Mouse (Mus musculus) midbrain, embryonic 16.5 days (tissue): ENCODE measurements at regions not wholly inside any gene's neighbourhood (a gene's known extent, or its start where the extent isn't known, plus 50 kb on each side); places are given as distances from the start of the nearest gene placed in this dataset.

Experiments used
- ATAC-seq: fragments of 200-750 bp; cut with Nextera tagmentation; 2 replicates; pipeline ENCODE4 v1.8.0; 2017; ENCODE audit warnings: moderate TSS enrichment
- H3K27ac ChIP-seq: fragments of 300-500 bp; sonication (generic); 2 replicates; pipeline ENCODE4 v1.5.1; 2014; ENCODE audit warnings: mild to moderate bottlenecking, low read length, mixed read lengths
- H3K27me3 ChIP-seq: fragments of 300-500 bp; sonication (generic); 2 replicates; pipeline ENCODE4 v1.6.1; 2014; ENCODE audit warnings: low read depth, low read length, mixed read lengths; ENCODE audit not compliant: control insufficient read depth, insufficient read depth
- H3K36me3 ChIP-seq: fragments of 300-500 bp; sonication (generic); 2 replicates; pipeline ENCODE4 v1.6.1; 2014; ENCODE audit warnings: mild to moderate bottlenecking, low read length, moderate library complexity, mixed read lengths; ENCODE audit not compliant: control insufficient read depth, insufficient read depth
- H3K4me1 ChIP-seq: fragments of 300-500 bp; sonication (generic); 2 replicates; pipeline ENCODE4 v1.6.1; 2014; ENCODE audit warnings: mild to moderate bottlenecking, low read length, mixed read lengths; ENCODE audit not compliant: control insufficient read depth, insufficient read depth
- H3K4me2 ChIP-seq: fragments of 300-500 bp; sonication (generic); 2 replicates; pipeline ENCODE4 v1.6.1; 2014; ENCODE audit warnings: mild to moderate bottlenecking, low read length, mixed read lengths
- H3K4me3 ChIP-seq: fragments of 300-500 bp; sonication (generic); 2 replicates; pipeline ENCODE4 v1.5.1; 2014; ENCODE audit warnings: low read depth, mild to moderate bottlenecking, low read length, moderate library complexity, mixed read lengths
- H3K9ac ChIP-seq: fragments of 300-500 bp; sonication (generic); 2 replicates; pipeline ENCODE4 v1.6.1; 2014; ENCODE audit warnings: low read depth, low read length, mixed read lengths
- H3K9me3 ChIP-seq: fragments of 300-500 bp; sonication (generic); replicated peaks from 2 replicates; pipeline ENCODE4 v1.6.1; 2014; ENCODE audit warnings: mild to moderate bottlenecking, low read length, mixed read lengths; ENCODE audit not compliant: control insufficient read depth, poor library complexity, severe bottlenecking
- WGBS: fragments of 180-500 bp; shearing (Covaris S2); extraction: QIAGEN DNeasy Blood & Tissue Kit; methylation state at CpG from one replicate; pipeline ENCODE4 v1.1.7; 2014; 5-methylcytosine and 5-hydroxymethylcytosine counted together

GRCm38 (mm10) chr15:68414047-68414446 is 1913.3 kb upstream of the Lrrc6 start:
- no peak overlapping the region for H3K4me3 ChIP-seq
- no peaks in the 10 kb centered on the region for H3K27me3 ChIP-seq
- ATAC-seq, result no peak
- H3K9me3 ChIP-seq, result no peaks in the 10 kb centered on the region
- no peak overlapping the region for H3K9ac ChIP-seq
- H3K27ac ChIP-seq, result no peak overlapping the region
- no peaks in the 10 kb centered on the region for H3K4me1 ChIP-seq
- WGBS, result 66% methylated on average over 4 of the region's 4 CpGs
- H3K36me3 ChIP-seq, result no peaks in the 10 kb centered on the region
- no peak overlapping the region for H3K4me2 ChIP-seq

- WGBS, result 95% methylated on average over 2 of the region's 2 CpGs
- no peak overlapping the region for H3K9ac ChIP-seq
- H3K4me2 ChIP-seq, result no peak overlapping the region
- no peaks in the 10 kb centered on the region for H3K36me3 ChIP-seq
- ATAC-seq, result no peak
- no peak overlapping the region for H3K4me3 ChIP-seq
- no peak overlapping the region for H3K27ac ChIP-seq
- no peaks in the 10 kb centered on the region for H3K4me1 ChIP-seq
- no peaks in the 10 kb centered on the region for H3K27me3 ChIP-seq
- no peaks in the 10 kb centered on the region for H3K9me3 ChIP-seq
Observed at GRCm38 (mm10) chr15:68412697-68413096, 1912.0 kb upstream of the Lrrc6 start.

GRCm38 (mm10) chr15:68412156-68412555 is 1911.4 kb upstream of the Lrrc6 start:
- H3K4me1 ChIP-seq, result no peaks in the 10 kb centered on the region

GRCm38 (mm10) chr15:68403554-68404070 is 1902.9 kb upstream of the Lrrc6 start:
- H3K27ac ChIP-seq, result no peak overlapping the region
- no peak for ATAC-seq
- no peak overlapping the region for H3K4me2 ChIP-seq
- WGBS, result 93% methylated on average over 3 of the region's 3 CpGs
- H3K9me3 ChIP-seq, result no peaks in the 10 kb centered on the region
- no peak overlapping the region for H3K4me3 ChIP-seq
- no peaks in the 10 kb centered on the region for H3K4me1 ChIP-seq
- H3K9ac ChIP-seq, result no peak overlapping the region
- no peaks in the 10 kb centered on the region for H3K27me3 ChIP-seq
- H3K36me3 ChIP-seq, result no peaks in the 10 kb centered on the region

More at GRCm38 (mm10) chr15:68412156-68412555, 1911.4 kb upstream of the Lrrc6 start:
- ATAC-seq, result no peak
- no peaks in the 10 kb centered on the region for H3K9me3 ChIP-seq
- 90% methylated on average over 3 of the region's 3 CpGs for WGBS
- no peaks in the 10 kb centered on the region for H3K36me3 ChIP-seq
- H3K27ac ChIP-seq, result no peak overlapping the region
- H3K27me3 ChIP-seq, result no peaks in the 10 kb centered on the region
- H3K9ac ChIP-seq, result no peak overlapping the region
- H3K4me2 ChIP-seq, result no peak overlapping the region
- no peak overlapping the region for H3K4me3 ChIP-seq

- H3K27me3 ChIP-seq, result no peaks in the 10 kb centered on the region
- H3K27ac ChIP-seq, result no peak overlapping the region
- WGBS, result 67% methylated on average over 1 of the region's 1 CpGs
- H3K36me3 ChIP-seq, result no peaks in the 10 kb centered on the region
- H3K4me1 ChIP-seq, result no peaks in the 10 kb centered on the region
- no peaks in the 10 kb centered on the region for H3K9me3 ChIP-seq
- H3K4me2 ChIP-seq, result no peak overlapping the region
- no peak for ATAC-seq
- no peak overlapping the region for H3K4me3 ChIP-seq
- no peak overlapping the region for H3K9ac ChIP-seq
Observed at GRCm38 (mm10) chr15:68401726-68402125, 1901.0 kb upstream of the Lrrc6 start.

- no peak overlapping the region for H3K27ac ChIP-seq
- no peaks in the 10 kb centered on the region for H3K4me1 ChIP-seq
- no peak for ATAC-seq
- no peak overlapping the region for H3K4me3 ChIP-seq
- no peak overlapping the region for H3K9ac ChIP-seq
- 86% methylated on average over 4 of the region's 4 CpGs for WGBS
- H3K27me3 ChIP-seq, result no peaks in the 10 kb centered on the region
- no peaks in the 10 kb centered on the region for H3K9me3 ChIP-seq
- H3K36me3 ChIP-seq, result no peaks in the 10 kb centered on the region
- no peak overlapping the region for H3K4me2 ChIP-seq
Observed at GRCm38 (mm10) chr15:68401006-68401405, 1900.3 kb upstream of the Lrrc6 start.

GRCm38 (mm10) chr15:68396566-68396965 is 1895.9 kb upstream of the Lrrc6 start:
- 90% methylated on average over 6 of the region's 6 CpGs for WGBS
- Histone ChIP-seq H3K27ac (no peak overlapping the region), H3K36me3 (no peaks in the 10 kb centered on the region), H3K4me1 (no peaks in the 10 kb centered on the region), H3K9me3 (no peaks in the 10 kb centered on the region), H3K9ac (no peak overlapping the region), H3K4me3 (no peak overlapping the region), H3K27me3 (no peaks in the 10 kb centered on the region), H3K4me2 (no peak overlapping the region)
- ATAC-seq, result no peak

GRCm38 (mm10) chr15:68394749-68395148 is 1894.0 kb upstream of the Lrrc6 start:
- WGBS, result 83% methylated on average over 1 of the region's 1 CpGs
- no peaks in the 10 kb centered on the region for H3K27me3 ChIP-seq
- H3K36me3 ChIP-seq, result no peaks in the 10 kb centered on the region
- ATAC-seq, result no peak
- no peaks in the 10 kb centered on the region for H3K4me1 ChIP-seq
- H3K9ac ChIP-seq, result no peak overlapping the region
- no peak overlapping the region for H3K4me2 ChIP-seq
- H3K9me3 ChIP-seq, result no peaks in the 10 kb centered on the region
- H3K4me3 ChIP-seq, result no peak overlapping the region
- H3K27ac ChIP-seq, result no peak overlapping the region

GRCm38 (mm10) chr15:68394157-68394556 is 1893.4 kb upstream of the Lrrc6 start:
- Histone ChIP-seq H3K9me3 (no peaks in the 10 kb centered on the region), H3K27me3 (no peaks in the 10 kb centered on the region), H3K4me3 (no peak overlapping the region), H3K4me1 (no peaks in the 10 kb centered on the region), H3K4me2 (no peak overlapping the region), H3K27ac (no peak overlapping the region), H3K36me3 (no peaks in the 10 kb centered on the region), H3K9ac (no peak overlapping the region)
- no peak for ATAC-seq
- 92% methylated on average over 4 of the region's 4 CpGs for WGBS
